ENCODE assay signal across 28 mouse cellular contexts in genomic region chr2:170310310-170310987, GRCm38 (mm10).
DNase-seq lines count a peak whose midpoint lies in the region; ATAC-seq and TF ChIP-seq lines count a peak whose summit lies in the region.
"Had no signal": no experiment of that assay in that cellular context is flagged by ENCODE, and none has a peak within 500 bp of the region (broad histone marks: within the 10 kb centered on the region; RNA-seq: fewer than 3 reads in every experiment).

No protein-coding gene starts in this region.

- H3K4me2 ChIP-seq in CH12.LX (ENCODE audit: insufficient read depth, low read depth, poor library complexity, severe bottlenecking) = no peak overlapping the region
- H3K4me2 ChIP-seq in intestine, embryonic 16.5 days (ENCODE audit: low read depth, low read length) = 0 out of 2 replicates have a peak overlapping the region, but pooled peaks have one; percentile 0
- H3K4me2 ChIP-seq: forebrain, embryonic 13.5 days; heart, embryonic 11.5 days; heart, embryonic 15.5 days; hindbrain, embryonic 13.5 days had no signal

- no peaks in the 10 kb centered on the region for H3K36me3 ChIP-seq in CH12.LX (replicated peaks in 1 of 2; ENCODE audit: control insufficient read depth in 1 of 2, insufficient read depth in 1 of 2, low read length in 1 of 2)
- H3K36me3 ChIP-seq in intestine, embryonic 16.5 days (ENCODE audit: control insufficient read depth, insufficient read depth, low read length) = no peaks in the 10 kb centered on the region
- H3K36me3 ChIP-seq in macrophage (ENCODE audit: inconsistent target) = no peaks in the 10 kb centered on the region
- H3K36me3 ChIP-seq: forebrain, embryonic 10.5 days; heart, embryonic 15.5 days; hindbrain, embryonic 10.5 days; hindbrain, embryonic 13.5 days had no signal

- H3K27me3 ChIP-seq in CH12.LX (replicated peaks) = no peaks in the 10 kb centered on the region
- H3K27me3 ChIP-seq in intestine, embryonic 16.5 days (replicated peaks; ENCODE audit: control insufficient read depth, insufficient read depth, low read length) = no peaks in the 10 kb centered on the region
- H3K27me3 ChIP-seq: heart, embryonic 15.5 days; hindbrain, embryonic 13.5 days had no signal

- H3K27ac ChIP-seq in CH12.LX (ENCODE audit: insufficient read depth, low read depth) (no peak overlapping the region), macrophage (peak overlapping the region; percentile 21)
- H3K27ac ChIP-seq in bone marrow macrophage, adult 2 months (ENCODE audit: insufficient read depth, low read depth, low read length) = peak overlapping the region; percentile 48
- peak overlapping the region; percentile 31 for H3K27ac ChIP-seq in intestine, embryonic 16.5 days (ENCODE audit: low read length)
- H3K27ac ChIP-seq: forebrain, embryonic 10.5 days; forebrain, embryonic 13.5 days; heart, adult 2 months; heart, embryonic 15.5 days; hindbrain, embryonic 10.5 days; hindbrain, embryonic 13.5 days had no signal

- TF ChIP-seq CTCF in CH12.LX (conservative IDR thresholded peaks at IDR 0.05 in 1 of 2, IDR thresholded peaks at IDR 0.05 in 1 of 2; ENCODE audit: low read depth in 2 of 2, low read length in 2 of 2) = no peak
- no peak for TF ChIP-seq CTCF in bone marrow macrophage, adult 2 months (IDR thresholded peaks at IDR 0.05; ENCODE audit: low read depth, low read length)

- no peak overlapping the region for H3K4me3 ChIP-seq in CH12.LX (replicated peaks in 1 of 3; ENCODE audit: low read depth in 2 of 3, low read length in 2 of 3, poor library complexity in 1 of 3)
- no peak overlapping the region for H3K4me3 ChIP-seq in bone marrow macrophage, adult 2 months (ENCODE audit: insufficient read depth, low read length)
- H3K4me3 ChIP-seq in intestine, embryonic 16.5 days (ENCODE audit: low read length) = no peak overlapping the region
- H3K4me3 ChIP-seq in macrophage (ENCODE audit: inconsistent target) = no peak overlapping the region
- H3K4me3 ChIP-seq: forebrain, embryonic 10.5 days; forebrain, embryonic 13.5 days; heart, adult 2 months; heart, embryonic 15.5 days; hindbrain, embryonic 10.5 days; hindbrain, embryonic 13.5 days had no signal

- dilution Hi-C loops in CH12.LX (cut with MboI; ENCODE audit: extremely low pct_ligation_motif_present, extremely low pct_unique_long_range_greater_than_20kb, low sequenced_read_pairs) = no loop called here

- peak; percentile 71 for ATAC-seq in intestine, embryonic 16.5 days
- ATAC-seq: activated CD4-positive, CD25-positive, alpha-beta regulatory T cell, adult 4 months; CD4-positive, CD25-positive, alpha-beta regulatory T cell, adult 4 months; forebrain, embryonic 13.5 days; forebrain, embryonic 16.5 days; hindbrain, embryonic 16.5 days had no signal

- no peak for TF ChIP-seq POLR2A in CH12.LX (IDR thresholded peaks at IDR 0.05; ENCODE audit: low read depth, low read length)
- no peak for TF ChIP-seq POLR2A in bone marrow macrophage, adult 2 months (IDR thresholded peaks at IDR 0.05; ENCODE audit: borderline replicate concordance, low read depth, low read length)

- DNase-seq in CH12.LX (ENCODE audit: extremely low read depth) = no peak
- no peak for DNase-seq in thymus, postnatal 25 days
- no peak for DNase-seq in adrenal gland, adult (ENCODE audit: inconsistent age in 2 of 2, low spot score in 1 of 2)
- DNase-seq in thymus, postnatal 10 days (ENCODE audit: low spot score in 2 of 2) = no peak
- DNase-seq in left cerebral cortex, postnatal 14 days (ENCODE audit: low spot score in 2 of 2) = no peak
- DNase-seq: adrenal gland, postnatal 10 days; adrenal gland, postnatal 36 days; cerebellum, adult 11-12 months; cerebellum, adult 8-10 months; cerebellum, postnatal 14 days; gastrocnemius, postnatal 10 days; gastrocnemius, postnatal 36 days; heart, adult 2 months; heart, postnatal 10 days; heart, postnatal 36 days had no signal

- H3K9me3 ChIP-seq in CH12.LX (replicated peaks; ENCODE audit: low read length) = no peaks in the 10 kb centered on the region
- H3K9me3 ChIP-seq in intestine, embryonic 16.5 days (ENCODE audit: control insufficient read depth, low read length) = no peaks in the 10 kb centered on the region
- H3K9me3 ChIP-seq: forebrain, embryonic 10.5 days; forebrain, embryonic 13.5 days; heart, embryonic 15.5 days; hindbrain, embryonic 10.5 days; hindbrain, embryonic 13.5 days had no signal

- peak; percentile 76 for TF ChIP-seq EP300 in CH12.LX (IDR thresholded peaks at IDR 0.05; ENCODE audit: low read length)

- no peak overlapping the region for H3K9ac ChIP-seq in CH12.LX (ENCODE audit: insufficient read depth, low read depth)
- H3K9ac ChIP-seq in intestine, embryonic 16.5 days (ENCODE audit: low read depth, low read length) = no peak overlapping the region
- H3K9ac ChIP-seq: forebrain, embryonic 13.5 days; heart, embryonic 15.5 days; hindbrain, embryonic 13.5 days had no signal

- WGBS in intestine, embryonic 16.5 days = 55% methylated on average over 13 of the region's 13 CpGs
- 88% methylated on average over 13 of the region's 13 CpGs for WGBS in macrophage (ENCODE audit: missing documents)

- H3K79me2 ChIP-seq in CH12.LX (replicated peaks; ENCODE audit: control insufficient read depth, extremely low read depth, insufficient read depth, poor library complexity, severe bottlenecking) = no peaks in the 10 kb centered on the region
- no peaks in the 10 kb centered on the region for H3K79me2 ChIP-seq in macrophage (ENCODE audit: inconsistent target)

- TF ChIP-seq RAD21 in CH12.LX (IDR thresholded peaks at IDR 0.05; ENCODE audit: low read depth, low read length) = no peak

- in situ Hi-C loops in CH12.LX (cut with MboI; ENCODE audit: low pct_ligation_motif_present, low pct_unique_long_range_greater_than_20kb, low sequenced_read_pairs) = no loop called here

- peaks cover 26 to 32% of the 10 kb centered on the region in 2 experiments for H3K4me1 ChIP-seq in CH12.LX (ENCODE audit: control insufficient read depth in 1 of 2, insufficient read depth in 2 of 2)
- peaks cover 31% of the 10 kb centered on the region for H3K4me1 ChIP-seq in bone marrow macrophage, adult 2 months (ENCODE audit: control insufficient read depth, insufficient read depth, low read length)
- peaks cover 16% of the 10 kb centered on the region for H3K4me1 ChIP-seq in intestine, embryonic 16.5 days (ENCODE audit: control insufficient read depth, insufficient read depth, low read length)

- intact Hi-C loops in left cerebral cortex, postnatal 14 days (cut with DNase I) = no loop called here

TF ChIP-seq in CH12.LX, 34 proteins besides CTCF, POLR2A, EP300 and RAD21:
- TF ChIP-seq USF2 (conservative IDR thresholded peaks at IDR 0.05; ENCODE audit: low read depth, low read length) (no peak), IRF4 (IDR thresholded peaks at IDR 0.05; ENCODE audit: low read depth, low read length) (peak; percentile 86), BHLHE40 (IDR thresholded peaks at IDR 0.05; ENCODE audit: low read depth, low read length) (peak; percentile 79), JUND (conservative IDR thresholded peaks at IDR 0.05; ENCODE audit: low read depth, low read length) (peak; percentile 67; the same call in 1 of the 2 replicates), JUN (IDR thresholded peaks at IDR 0.05; ENCODE audit: insufficient read depth, low read depth, low read length) (peak; percentile 38; the same call in 1 of the 2 replicates), ETS1 (conservative IDR thresholded peaks at IDR 0.05; ENCODE audit: low read depth, low read length) (0 out of 2 replicates have a peak, but pooled peaks have one; percentile 30), PAX5 (IDR thresholded peaks at IDR 0.05; ENCODE audit: low read length) (no peak), KAT2A (IDR thresholded peaks at IDR 0.05; ENCODE audit: insufficient replicate concordance, low read length) (no peak), MEF2A (IDR thresholded peaks at IDR 0.05; ENCODE audit: borderline replicate concordance, low read depth, low read length) (peak; percentile 36; the same call in 1 of the 2 replicates)
